10 mouse cellular contexts compared by ENCODE assay signal in genomic region chr17:28287980-28288379, GRCm38 (mm10). TPM values are rescaled to one million over a fixed set of nuclear protein-coding genes. Genes with fewer than 3 reads are reported as not detected.
DNase-seq lines count a peak whose midpoint lies in the region; ATAC-seq and TF ChIP-seq lines count a peak whose summit lies in the region.
"Had no signal": no experiment of that assay in that cellular context is flagged by ENCODE, and none has a peak within 500 bp of the region (broad histone marks: within the 10 kb centered on the region; RNA-seq: fewer than 3 reads in every experiment).

No protein-coding gene starts in this region.

- H3K27ac ChIP-seq in heart, embryonic 16.5 days (ENCODE audit: low read length), result no peak overlapping the region
- no peak overlapping the region for H3K27ac ChIP-seq in spleen, adult 2 months (ENCODE audit: insufficient read depth, low read length)
- peak overlapping the region; percentile 57 for H3K27ac ChIP-seq in liver, postnatal 0 days (ENCODE audit: low read depth)
- H3K27ac ChIP-seq: embryonic facial prominence, embryonic 12.5 days; limb, embryonic 13.5 days had no signal

- WGBS in heart, embryonic 16.5 days, result 36% methylated on average over 5 of the region's 5 CpGs
- 40% methylated on average over 5 of the region's 5 CpGs for whole genome bisulfite sequencing in spleen, adult 2 months
- WGBS in liver, postnatal 0 days (ENCODE audit: insufficient replicate concordance), result 37% methylated on average over 5 of the region's 5 CpGs

- H3K4me3 ChIP-seq in heart, embryonic 16.5 days (ENCODE audit: low read length), result no peak overlapping the region
- no peak overlapping the region for H3K4me3 ChIP-seq in spleen, adult 2 months (ENCODE audit: extremely low read depth, insufficient read depth, insufficient read length)
- no peak overlapping the region for H3K4me3 ChIP-seq in liver, postnatal 0 days (ENCODE audit: low read depth, low read length)
- H3K4me3 ChIP-seq: embryonic facial prominence, embryonic 12.5 days; limb, embryonic 13.5 days had no signal

- H3K9me3 ChIP-seq in heart, embryonic 16.5 days (replicated peaks; ENCODE audit: control insufficient read depth, low read length), result peaks cover 5% of the 10 kb centered on the region
- 0 out of 2 replicates have a peak, but pooled peaks cover 2% of the 10 kb centered on the region for H3K9me3 ChIP-seq in liver, postnatal 0 days (ENCODE audit: low read length)
- H3K9me3 ChIP-seq: embryonic facial prominence, embryonic 12.5 days; limb, embryonic 13.5 days had no signal

- TF ChIP-seq EP300 in liver, postnatal 0 days (IDR thresholded peaks at IDR 0.05; ENCODE audit: low read depth), result no peak

- H3K4me1 ChIP-seq in heart, embryonic 16.5 days (ENCODE audit: control insufficient read depth, insufficient read depth, low read length), result peaks cover 16% of the 10 kb centered on the region
- H3K4me1 ChIP-seq in spleen, adult 2 months (ENCODE audit: control insufficient read depth, insufficient read depth, insufficient read length), result no peaks in the 10 kb centered on the region
- H3K4me1 ChIP-seq in liver, postnatal 0 days (ENCODE audit: insufficient read depth), result peaks cover 26% of the 10 kb centered on the region

- TF ChIP-seq CTCF in spleen, adult 2 months (IDR thresholded peaks at IDR 0.05; ENCODE audit: extremely low read depth, insufficient read depth, insufficient read length, insufficient replicate concordance), result peak; percentile 27; the same call in 1 of the 2 replicates
- TF ChIP-seq CTCF in liver, postnatal 0 days (IDR thresholded peaks at IDR 0.05; ENCODE audit: low read depth), result peak; percentile 66

- 0 out of 2 replicates have a peak, but pooled peaks have one; percentile 7 for ATAC-seq in heart, embryonic 16.5 days (replicated peaks; ENCODE audit: extremely low read depth, insufficient read depth, low FRiP score)
- peak; percentile 76 for ATAC-seq in liver, postnatal 0 days

- no peaks in the 10 kb centered on the region for H3K27me3 ChIP-seq in heart, embryonic 16.5 days (ENCODE audit: control insufficient read depth, insufficient read depth, low read length)
- H3K27me3 ChIP-seq in spleen, adult 2 months (ENCODE audit: control insufficient read depth, insufficient read depth, low read length), result no peaks in the 10 kb centered on the region
- H3K27me3 ChIP-seq in liver, postnatal 0 days (ENCODE audit: insufficient read depth, low read length), result no peaks in the 10 kb centered on the region
- H3K27me3 ChIP-seq: embryonic facial prominence, embryonic 12.5 days; limb, embryonic 13.5 days had no signal

- no peak for TF ChIP-seq POLR2A in spleen, adult 2 months (IDR thresholded peaks at IDR 0.05; ENCODE audit: low read depth, low read length)

- no peak overlapping the region for H3K9ac ChIP-seq in heart, embryonic 16.5 days (ENCODE audit: low read length)
- no peak overlapping the region for H3K9ac ChIP-seq in liver, postnatal 0 days (replicated peaks)
- H3K9ac ChIP-seq: embryonic facial prominence, embryonic 12.5 days; limb, embryonic 13.5 days had no signal

- no peak overlapping the region for H3K4me2 ChIP-seq in heart, embryonic 16.5 days (ENCODE audit: low read depth, low read length)
- no peak overlapping the region for H3K4me2 ChIP-seq in liver, postnatal 0 days (ENCODE audit: low read depth, low read length)
- H3K4me2 ChIP-seq: embryonic facial prominence, embryonic 12.5 days; limb, embryonic 13.5 days had no signal

- intact Hi-C loops in heart, postnatal 25 days (cut with DNase I), result no loop called here

- peaks cover 2% of the 10 kb centered on the region; the same call in 1 of the 2 replicates for H3K36me3 ChIP-seq in heart, embryonic 16.5 days (ENCODE audit: control insufficient read depth, insufficient read depth)
- H3K36me3 ChIP-seq in spleen, adult 2 months (ENCODE audit: control insufficient read depth, insufficient read depth, low read length), result no peaks in the 10 kb centered on the region
- H3K36me3 ChIP-seq in liver, postnatal 0 days (replicated peaks; ENCODE audit: insufficient read depth, low read length), result peaks cover 3% of the 10 kb centered on the region; the same call in 1 of the 2 replicates

- DNase-seq in heart, postnatal 25 days (ENCODE audit: low spot score), result no peak
- DNase-seq in spleen, adult 2 months (ENCODE audit: low read depth in 1 of 2, low spot score in 2 of 2), result peak in 1 of 2 experiments; percentile 19
- DNase-seq in spleen, postnatal 14 days (ENCODE audit: low spot score in 2 of 2), result no peak
- DNase-seq in liver, postnatal 0 days, result peak; percentile 54
- peak; percentile 74 for DNase-seq in thymus, postnatal 4 days
- no peak for DNase-seq in urinary bladder, postnatal 4 days (ENCODE audit: low spot score in 2 of 2)
- no peak for DNase-seq in layer of hippocampus, adult 9-11 months

RNA-seq across cellular contexts. Expression of gene Fance, which starts 25.3 kb away (rescaled TPM):
- 17.6 and 21.1 TPM in 2 replicates for polyA plus RNA-seq in heart, embryonic 16.5 days (2015; fragmentation: Nextera tagmentation; extraction: Ambion mirVana)
- total RNA-seq in heart, postnatal 25 days (2021), result 10 to 100 TPM; 10.5 to 11.1 TPM
- 17.2 and 19.3 TPM in 2 replicates for polyA plus RNA-seq in spleen, adult 2 months (2012; rRNA removed)
- 6.7 and 7.1 TPM in 2 replicates for polyA plus RNA-seq in liver, postnatal 0 days (2015; fragmentation: Nextera tagmentation; extraction: Ambion mirVana)

RNA-seq across cellular contexts. Expression of gene Rpl10a, which starts 40.3 kb away (rescaled TPM):
- polyA plus RNA-seq in heart, embryonic 16.5 days (2015; fragmentation: Nextera tagmentation; extraction: Ambion mirVana), result 279 and 343 TPM in 2 replicates
- total RNA-seq in heart, postnatal 25 days (2021), result 100 to 1,000 TPM; 359 to 375 TPM
- 4,168 and 4,314 TPM in 2 replicates for polyA plus RNA-seq in spleen, adult 2 months (2012; rRNA removed)
- polyA plus RNA-seq in liver, postnatal 0 days (2015; fragmentation: Nextera tagmentation; extraction: Ambion mirVana), result 296 and 311 TPM in 2 replicates

RNA-seq across cellular contexts. Expression of gene Ppard, which starts 55.5 kb away (rescaled TPM):
- polyA plus RNA-seq in heart, embryonic 16.5 days (2015; fragmentation: Nextera tagmentation; extraction: Ambion mirVana), result 1.2 and 1.8 TPM in 2 replicates
- 10 to 100 TPM; 40.4 to 40.6 TPM for total RNA-seq in heart, postnatal 25 days (2021)
- polyA plus RNA-seq in spleen, adult 2 months (2012; rRNA removed), result 23.2 and 28.8 TPM in 2 replicates
- polyA plus RNA-seq in liver, postnatal 0 days (2015; fragmentation: Nextera tagmentation; extraction: Ambion mirVana), result 0.66 and 0.73 TPM in 2 replicates

Comparison
In these comparisons a context has a peak if more than half of its experiments do, and no peak if none do; other contexts are left out.
1. DNase-seq: peak in liver, postnatal 0 days (single experiment) and thymus, postnatal 4 days (single experiment); none in heart, postnatal 25 days (single experiment), spleen, postnatal 14 days (0 of 2), urinary bladder, postnatal 4 days (0 of 2) and layer of hippocampus, adult 9-11 months (single experiment).
2. RNA of gene Rpl10a, which starts 40.3 kb away (polyA plus RNA-seq): 4,168 to 4,314 TPM in spleen, adult 2 months; 296 to 311 TPM in liver, postnatal 0 days and 279 to 343 TPM in heart, embryonic 16.5 days; every median in the first group is over 10 times any median in the second.